Mouse (Mus musculus) testis, adult 2 months (tissue): ENCODE data around the gene Alad.

Experiments
- CTCF ChIP-seq: fragments of 200-500 bp; IDR thresholded peaks from 2 replicates; pipeline ENCODE4 v1.5.1; 2012; ENCODE audit warnings: low read depth, mild to moderate bottlenecking, inconsistent platforms, low read length, moderate library complexity; ENCODE audit not compliant: control insufficient read depth, insufficient read depth, insufficient replicate concordance
- POLR2A ChIP-seq: fragments of 200-500 bp; IDR thresholded peaks from 2 replicates; pipeline ENCODE4 v1.6.1; 2012; ENCODE audit warnings: low read depth, mild to moderate bottlenecking, inconsistent platforms, low read length, moderate library complexity; ENCODE audit not compliant: control insufficient read depth

- TF ChIP-seq CTCF: no peak
- no peak for TF ChIP-seq POLR2A
These were observed 47.6 kb downstream of the Alad start for GRCm38 (mm10) chr4:62472071-62472470.
